Mouse (Mus musculus): Measurements from ENCODE around the gene Ccdc78. TPM values are rescaled to one million over a fixed set of nuclear protein-coding genes. Genes with fewer than 3 reads are reported as not detected.

Gene Ccdc78
- total RNA-seq, 2 experiments from 2014 or later = not detected

DNA sequence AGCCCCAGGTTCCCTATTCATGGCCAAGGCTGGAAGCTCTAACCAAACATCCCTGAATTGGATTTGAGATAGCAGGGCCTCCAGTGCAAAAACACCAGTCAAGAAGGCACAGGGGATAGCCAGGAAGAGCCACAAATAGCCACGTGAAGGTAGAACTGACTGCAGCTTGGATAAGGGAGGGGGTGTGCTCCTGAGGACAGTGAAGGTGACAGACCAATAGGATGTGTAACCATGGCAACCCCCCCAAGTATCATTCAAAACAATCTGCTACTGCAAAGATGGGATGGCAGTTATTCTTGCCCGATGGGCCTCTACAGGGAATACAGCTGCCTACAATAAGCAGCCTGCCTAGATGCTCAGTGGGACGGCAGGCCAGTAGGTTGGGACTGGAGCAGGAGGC lies 51.2 kb downstream of the Ccdc78 start:
- peak overlapping the region; percentile 96 for H3K27ac ChIP-seq
- no peak for DNase-seq (ENCODE audit: extremely low spot score in 1 of 2, low spot score in 2 of 2)
- no peak overlapping the region for H3K4me3 ChIP-seq
- TF ChIP-seq CTCF (IDR thresholded peaks at IDR 0.05) = no peak
- intact Hi-C loops (cut with DNase I) = no loop called here

DNA sequence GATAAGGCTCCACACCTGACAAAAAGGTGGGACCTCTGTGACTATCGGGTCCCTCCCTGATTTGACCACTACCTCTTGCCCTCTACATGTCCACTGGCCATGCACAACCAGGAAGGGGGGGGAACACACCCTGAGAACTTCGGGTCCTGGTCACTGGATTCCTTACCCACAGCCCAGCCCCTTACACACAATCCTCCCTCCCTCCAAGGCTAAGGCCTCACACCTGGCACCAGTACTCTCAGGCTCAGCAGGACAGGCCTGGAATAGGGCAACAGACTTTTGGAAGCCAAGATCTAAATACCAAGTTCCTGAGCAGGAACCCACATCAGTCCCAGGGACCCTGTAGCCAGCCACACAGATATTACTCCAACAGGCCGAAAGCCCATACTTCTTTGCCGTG lies 52.5 kb downstream of the Ccdc78 start:
- TF ChIP-seq CTCF (IDR thresholded peaks at IDR 0.05) = no peak
- DNase-seq (ENCODE audit: extremely low spot score in 1 of 2, low spot score in 2 of 2) = no peak
- no peak overlapping the region for H3K27ac ChIP-seq
- no peak overlapping the region for H3K4me3 ChIP-seq
- intact Hi-C loops (cut with DNase I) = no loop called here

DNA sequence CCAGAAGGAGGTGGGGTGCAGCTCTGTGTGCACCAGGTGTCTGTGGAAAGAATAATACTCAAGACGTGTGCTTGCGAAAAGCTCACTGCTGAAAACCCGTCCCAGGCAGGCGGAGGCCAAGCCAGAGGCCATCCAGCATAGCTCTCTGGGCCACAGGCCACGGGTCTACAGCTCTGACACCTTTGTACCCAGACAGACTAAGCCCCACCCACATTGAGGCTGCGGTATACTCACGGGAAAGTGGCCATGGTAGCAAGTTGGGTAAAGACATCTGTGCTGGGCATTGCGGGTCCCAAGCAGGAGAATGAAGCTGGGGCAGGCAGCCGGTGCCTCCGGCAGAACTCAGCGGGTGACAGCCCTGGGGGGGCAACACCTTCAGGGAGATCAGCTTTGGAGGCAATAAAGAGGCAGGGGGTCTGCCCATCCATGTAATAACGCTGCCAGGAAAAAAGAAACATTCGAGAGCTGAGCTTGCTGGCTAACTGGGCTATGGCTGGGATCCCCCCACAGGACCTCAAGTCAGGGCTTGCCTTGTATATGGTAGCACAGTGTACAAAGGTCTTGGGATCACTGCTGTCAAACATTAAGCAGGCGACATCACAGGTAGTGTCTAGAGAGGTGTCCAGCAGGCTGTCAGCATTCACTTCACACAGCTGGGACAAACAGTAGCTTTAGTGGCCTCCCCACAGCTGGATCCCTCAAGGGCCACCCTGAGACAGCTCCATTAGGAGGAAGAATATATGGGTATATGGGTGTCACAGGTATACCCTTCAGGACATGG lies 53.3 kb downstream of the Ccdc78 start:
- DNase-seq (ENCODE audit: extremely low spot score in 1 of 2, low spot score in 2 of 2) = no peak
- Histone ChIP-seq H3K4me3 (no peak overlapping the region), H3K27ac (no peak overlapping the region)
- no peak for TF ChIP-seq CTCF (IDR thresholded peaks at IDR 0.05)
- intact Hi-C loops (cut with DNase I) = no loop called here

Small RNA genes lying within 50 kb of the gene (microRNA-seq; reads per million reads assigned to microRNA genes)
- gene Gm25083 (0 reads per million in 2 experiments), gene Mir3082 (6.6 to 6.7 reads per million in 2 experiments), gene Mir6966 (1.9 to 3.7 reads per million in 2 experiments)

Other genes starting within 250 kb of the Ccdc78 start
- 10 to 100 TPM; 55.3 to 66.9 TPM for gene Sox8, start 215.9 kb upstream of the Ccdc78 start, total RNA-seq (2021)
- 10 to 100 TPM; 22.0 to 25.4 TPM for gene Lmf1, start 207.5 kb upstream of the Ccdc78 start, total RNA-seq (2021)
- gene Gng13, start 69.4 kb upstream of the Ccdc78 start, total RNA-seq (2021) = 100 to 1,000 TPM; 146 to 168 TPM
- 1 to 10 TPM; 1.3 to 1.4 TPM for gene Chtf18, start 59.2 kb upstream of the Ccdc78 start, total RNA-seq (2021)
- gene Rpusd1, start 58.9 kb upstream of the Ccdc78 start, total RNA-seq (2021) = 10 to 100 TPM; 55.6 to 57.4 TPM
- under 1 TPM; 0.45 to 0.47 TPM for gene Mslnl, start 50.5 kb upstream of the Ccdc78 start, total RNA-seq (2021)
- gene Msln, start 32.2 kb upstream of the Ccdc78 start, total RNA-seq (2021) = 1 to 10 TPM; 3.1 to 3.9 TPM
- 10 to 100 TPM; 32.4 to 33.2 TPM for gene Narfl, start 12.8 kb upstream of the Ccdc78 start, total RNA-seq (2021)
- 100 to 1,000 TPM; 112 to 123 TPM for gene Haghl, start 907 bp upstream of the Ccdc78 start, total RNA-seq (2021)
- gene Fam173a, start 6.3 kb downstream of the Ccdc78 start, total RNA-seq (2021) = 10 to 100 TPM; 84.9 to 85.1 TPM
- gene AC134908.4, start 9.1 kb downstream of the Ccdc78 start, total RNA-seq (2021) = 1 to 10 TPM in 1 of 2 experiments, not detected in 1; 1.4 TPM
- gene Metrn, start 10.6 kb downstream of the Ccdc78 start, total RNA-seq (2021) = 10 to 100 TPM; 72.3 to 88.2 TPM
- 100 to 1,000 TPM; 644 to 656 TPM for gene Fbxl16, start 22.5 kb downstream of the Ccdc78 start, total RNA-seq (2021)
- gene Wdr24, start 37.0 kb downstream of the Ccdc78 start, total RNA-seq (2021) = 10 to 100 TPM; 26.8 to 30.9 TPM
- gene Jmjd8, start 42.3 kb downstream of the Ccdc78 start, total RNA-seq (2021) = 10 to 100 TPM; 55.1 to 55.6 TPM
- gene Stub1, start 46.8 kb downstream of the Ccdc78 start, total RNA-seq (2021) = 100 to 1,000 TPM; 162 to 171 TPM
- 10 to 100 TPM; 36.3 to 39.6 TPM for gene Rhbdl1, start 50.7 kb downstream of the Ccdc78 start, total RNA-seq (2021)
- 10 to 100 TPM; 23.0 to 25.1 TPM for gene Gm20683, start 55.2 kb downstream of the Ccdc78 start, total RNA-seq (2021)
- 100 to 1,000 TPM; 103 to 105 TPM for gene Rhot2, start 58.3 kb downstream of the Ccdc78 start, total RNA-seq (2021)
- gene Wdr90, start 74.9 kb downstream of the Ccdc78 start, total RNA-seq (2021) = 10 to 100 TPM; 34.9 to 36.8 TPM
- gene Mcrip2, start 82.2 kb downstream of the Ccdc78 start, total RNA-seq (2021) = 10 to 100 TPM; 17.8 to 25.7 TPM
- 10 to 100 TPM; 37.8 to 38.1 TPM for gene Mettl26, start 88.5 kb downstream of the Ccdc78 start, total RNA-seq (2021)
- gene Wfikkn1, start 94.3 kb downstream of the Ccdc78 start, total RNA-seq (2021) = 1 to 10 TPM; 1.7 TPM
- gene Rab40c, start 133.1 kb downstream of the Ccdc78 start, total RNA-seq (2021) = 10 to 100 TPM; 46.4 to 47.2 TPM
- gene Pigq, start 158.4 kb downstream of the Ccdc78 start, total RNA-seq (2021) = 100 to 1,000 TPM in 1 of 2 experiments, 10 to 100 TPM in 1; 96.5 to 118 TPM
- under 1 TPM; 0.20 to 0.87 TPM for gene Nhlrc4, start 158.4 kb downstream of the Ccdc78 start, total RNA-seq (2021)
- gene A930017K11Rik, start 166.0 kb downstream of the Ccdc78 start, total RNA-seq (2021) = under 1 TPM; 0.26 to 0.27 TPM
- gene Capn15, start 199.2 kb downstream of the Ccdc78 start, total RNA-seq (2021) = 10 to 100 TPM; 53.9 to 59.3 TPM